Mouse (Mus musculus) MEL (cell line): Measurements from ENCODE around the gene Slc16a3. TPM values are rescaled to one million over a fixed set of nuclear protein-coding genes. Genes with fewer than 3 reads are reported as not detected.

Experiments used
- DNase-seq: peaks from one replicate; pipeline ENCODE4 v3.0.0; 2011; ENCODE audit warnings: low read depth, low spot score
- H3K27ac ChIP-seq: 2 replicates; pipeline ENCODE4 v1.5.1; 2012; ENCODE audit warnings: low read depth, mild to moderate bottlenecking, control low read depth, low read length, moderate library complexity; ENCODE audit not compliant: control insufficient read depth
- H3K27me3 ChIP-seq, 2 experiments: fragments of 150-350 bp in 1 of 2; sonication (generic) in 1 of 2; 2 replicates each; pipeline ENCODE4 v1.6.1; 2012; ENCODE audit warnings: low read length in 2 of 2, mild to moderate bottlenecking in 2 of 2, improper control_type of control experiment in 1 of 2, moderate library complexity in 1 of 2; ENCODE audit not compliant: insufficient read depth in 2 of 2, control insufficient read depth in 1 of 2
- H3K36me3 ChIP-seq, 2 experiments: 2 replicates each; pipeline ENCODE4 v1.6.1; 2012 to 2014; ENCODE audit warnings: low read length in 2 of 2, improper control_type of control experiment in 1 of 2, inconsistent platforms in 1 of 2, mild to moderate bottlenecking in 1 of 2; ENCODE audit not compliant: insufficient read depth in 2 of 2, control insufficient read depth in 1 of 2
- H3K4me1 ChIP-seq, 2 experiments: fragments of 150-350 bp in 1 of 2; sonication (generic) in 1 of 2; 2 replicates each; pipeline ENCODE4 v1.6.1; 2012; ENCODE audit warnings: low read length in 2 of 2, improper control_type of control experiment in 1 of 2, mild to moderate bottlenecking in 1 of 2; ENCODE audit not compliant: insufficient read depth in 2 of 2, control insufficient read depth in 1 of 2
- H3K4me3 ChIP-seq, 2 experiments: fragments of 150-350 bp in 1 of 2; sonication (generic) in 1 of 2; 2 replicates each; pipeline ENCODE4 v1.5.1; 2012; ENCODE audit warnings: low read depth in 2 of 2, low read length in 2 of 2, mild to moderate bottlenecking in 2 of 2, moderate library complexity in 2 of 2, control low read depth in 1 of 2, improper control_type of control experiment in 1 of 2; ENCODE audit not compliant: control insufficient read depth in 1 of 2, insufficient read depth in 1 of 2
- H3K79me2 ChIP-seq: 2 replicates; pipeline ENCODE4 v1.6.1; 2012; ENCODE audit warnings: mild to moderate bottlenecking, low read length, moderate library complexity; ENCODE audit not compliant: control insufficient read depth, poor library complexity, insufficient read depth
- H3K9ac ChIP-seq: 2 replicates; pipeline ENCODE4 v1.6.1; 2012; ENCODE audit warnings: low read depth, mild to moderate bottlenecking, control low read depth, low read length, moderate library complexity; ENCODE audit not compliant: control insufficient read depth, poor library complexity, severe bottlenecking
- H3K9me3 ChIP-seq: fragments of 150-350 bp; sonication (generic); replicated peaks from 2 replicates; pipeline ENCODE4 v1.6.1; 2012; ENCODE audit warnings: mild to moderate bottlenecking, low read length, improper control_type of control experiment, moderate library complexity; ENCODE audit not compliant: insufficient read depth
- BHLHE40 ChIP-seq: IDR thresholded peaks from 2 replicates; pipeline ENCODE4 v1.6.1; 2012; ENCODE audit warnings: low read depth, mild to moderate bottlenecking, inconsistent platforms, low read length, improper control_type of control experiment, borderline replicate concordance
- CHD1 ChIP-seq: IDR thresholded peaks from 2 replicates; pipeline ENCODE4 v1.6.1; 2012; ENCODE audit warnings: low read depth, mild to moderate bottlenecking, inconsistent platforms, low read length, improper control_type of control experiment
- E2F4 ChIP-seq: IDR thresholded peaks from 2 replicates; pipeline ENCODE4 v1.6.1; 2011; ENCODE audit warnings: low read depth, low read length, improper control_type of control experiment, borderline replicate concordance
- ELF1 ChIP-seq: IDR thresholded peaks from 2 replicates; pipeline ENCODE4 v1.6.1; 2014; ENCODE audit warnings: low read depth, mild to moderate bottlenecking, inconsistent platforms, low read length, improper control_type of control experiment, moderate library complexity
- GABPA ChIP-seq: IDR thresholded peaks from 2 replicates; pipeline ENCODE4 v1.6.1; 2012; ENCODE audit warnings: low read depth, mild to moderate bottlenecking, inconsistent platforms, low read length, improper control_type of control experiment, moderate library complexity
- HCFC1 ChIP-seq: IDR thresholded peaks from 2 replicates; pipeline ENCODE4 v1.6.1; 2012; ENCODE audit warnings: low read depth, mild to moderate bottlenecking, inconsistent platforms, low read length, improper control_type of control experiment, moderate library complexity
- MAFK ChIP-seq: IDR thresholded peaks from 2 replicates; pipeline ENCODE4 v1.6.1; 2011; ENCODE audit warnings: low read depth, mild to moderate bottlenecking, low read length, improper control_type of control experiment, borderline replicate concordance
- MAX ChIP-seq: IDR thresholded peaks from 2 replicates; pipeline ENCODE4 v1.6.1; 2011; ENCODE audit warnings: low read length, improper control_type of control experiment
- MAZ ChIP-seq: IDR thresholded peaks from 2 replicates; pipeline ENCODE4 v1.6.1; 2012; ENCODE audit warnings: low read depth, mild to moderate bottlenecking, inconsistent platforms, low read length, improper control_type of control experiment
- MYC ChIP-seq: IDR thresholded peaks from 2 replicates; pipeline ENCODE4 v1.6.1; 2011; ENCODE audit warnings: low read depth, mild to moderate bottlenecking, low read length, improper control_type of control experiment, moderate library complexity
- NRF1 ChIP-seq: IDR thresholded peaks from 2 replicates; pipeline ENCODE4 v1.6.1; 2014; ENCODE audit warnings: low read depth, mild to moderate bottlenecking, inconsistent platforms, low read length, improper control_type of control experiment, moderate library complexity; ENCODE audit not compliant: poor library complexity, insufficient read depth, severe bottlenecking
- POLR2A ChIP-seq, 2 experiments: IDR thresholded peaks; 2 replicates each; pipeline ENCODE4 v1.6.1; 2011 to 2012; ENCODE audit warnings: low read length in 2 of 2, mild to moderate bottlenecking in 2 of 2, control low read depth in 1 of 2, improper control_type of control experiment in 1 of 2, low read depth in 1 of 2, moderate library complexity in 1 of 2; ENCODE audit not compliant: control insufficient read depth in 1 of 2, insufficient read depth in 1 of 2, poor library complexity in 1 of 2
- POLR2AphosphoS2 ChIP-seq: IDR thresholded peaks from 2 replicates; pipeline ENCODE4 v1.6.1; 2011; ENCODE audit warnings: low read length, improper control_type of control experiment
- POLR2AphosphoS5 ChIP-seq: IDR thresholded peaks from 2 replicates; pipeline ENCODE4 v1.6.1; 2012; ENCODE audit warnings: low read depth, borderline replicate concordance, mild to moderate bottlenecking, inconsistent platforms, low read length, moderate library complexity, mixed read lengths
- RAD21 ChIP-seq: IDR thresholded peaks from 2 replicates; pipeline ENCODE4 v1.6.1; 2011; ENCODE audit warnings: mild to moderate bottlenecking, low read depth, low read length, improper control_type of control experiment
- SIN3A ChIP-seq: IDR thresholded peaks from 2 replicates; pipeline ENCODE4 v1.6.1; 2012; ENCODE audit warnings: low read length, improper control_type of control experiment, inconsistent platforms
- TAL1 ChIP-seq: IDR thresholded peaks from 2 replicates; pipeline ENCODE4 v1.6.1; 2012; ENCODE audit warnings: mild to moderate bottlenecking, inconsistent platforms, low read length, moderate library complexity, mixed read lengths
- TBP ChIP-seq: IDR thresholded peaks from 2 replicates; pipeline ENCODE4 v1.8.0; 2011; ENCODE audit warnings: low read depth, low read length, improper control_type of control experiment
- USF1 ChIP-seq: IDR thresholded peaks from 2 replicates; pipeline ENCODE4 v1.6.1; 2014; ENCODE audit warnings: low read depth, mild to moderate bottlenecking, inconsistent platforms, low read length, improper control_type of control experiment, moderate library complexity
- USF2 ChIP-seq, 2 experiments: IDR thresholded peaks; 2 replicates each; pipeline ENCODE4 v1.6.1; 2011 to 2012; ENCODE audit warnings: improper control_type of control experiment in 2 of 2, low read length in 2 of 2, borderline replicate concordance in 1 of 2, inconsistent platforms in 1 of 2, low read depth in 1 of 2, mild to moderate bottlenecking in 1 of 2; ENCODE audit not compliant: insufficient read depth in 1 of 2
- polyA plus RNA-seq, 2 experiments: library from polyadenylated mRNA; stranded (reverse) in 1 of 2; unstranded in 1 of 2; fragments of >175 nt in 1 of 2; fragments of >200 nt in 1 of 2; gene quantifications; 2 replicates each; pipeline versions ENCODE4 v1.2.1 to v1.2.4; 2012; ENCODE audit warnings: low replicate concordance in 2 of 2, low read depth in 1 of 2; ENCODE audit not compliant: insufficient read length in 2 of 2, insufficient read depth in 1 of 2, missing spikeins in 1 of 2
- total RNA-seq: library from RNA; depleted of rRNA; stranded (reverse); fragments of 300-350 nt; gene quantifications from 2 replicates; pipeline ENCODE4 v1.2.3, GENCODE M21; 2012

The Slc16a3 gene
- total and polyA plus RNA-seq, 3 experiments = 85.7 to 610 (median 570) TPM

DNA sequence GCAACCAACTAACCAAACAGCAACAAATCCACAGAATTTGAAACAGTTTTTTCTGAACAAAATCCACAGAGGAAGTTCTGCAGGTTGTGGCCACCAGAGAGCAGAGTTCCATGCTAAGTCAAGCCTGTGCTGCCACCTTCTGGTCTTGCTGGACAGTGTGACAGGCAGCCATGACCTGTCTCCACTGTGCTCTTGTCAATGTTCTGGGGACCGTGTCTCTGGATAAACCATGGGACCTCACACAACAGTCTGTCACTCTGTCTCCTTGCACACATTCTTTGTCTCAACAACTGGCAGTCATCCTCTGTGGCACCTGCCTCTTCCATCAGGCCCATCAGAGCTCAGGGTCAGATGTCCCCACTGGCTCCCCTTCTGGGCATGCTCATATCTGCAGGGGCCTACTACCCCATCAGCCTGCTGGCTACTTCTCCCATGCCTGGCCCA is 42.8 kb upstream of the Slc16a3 start (continued):
- TF ChIP-seq NRF1 (peak; percentile 16; the same call in 1 of the 2 replicates), POLR2AphosphoS2 (no peak), POLR2A (IDR thresholded peaks at IDR 0.05; ENCODE audit: control insufficient read depth in 1 of 2, insufficient read depth in 1 of 2, low read depth in 1 of 2, low read length in 2 of 2, poor library complexity in 1 of 2) (no peak), POLR2AphosphoS5 (no peak), USF2 (IDR thresholded peaks at IDR 0.05; ENCODE audit: borderline replicate concordance in 1 of 2, insufficient read depth in 1 of 2, low read depth in 1 of 2, low read length in 2 of 2) (no peak), HCFC1 (peak; percentile 51; the same call in 1 of the 2 replicates), USF1 (no peak), TAL1 (no peak), SIN3A (peak; percentile 82), MAFK (no peak), BHLHE40 (no peak), MAZ (peak; percentile 43; the same call in 1 of the 2 replicates), MAX (no peak), E2F4 (no peak), GABPA (no peak)

DNA sequence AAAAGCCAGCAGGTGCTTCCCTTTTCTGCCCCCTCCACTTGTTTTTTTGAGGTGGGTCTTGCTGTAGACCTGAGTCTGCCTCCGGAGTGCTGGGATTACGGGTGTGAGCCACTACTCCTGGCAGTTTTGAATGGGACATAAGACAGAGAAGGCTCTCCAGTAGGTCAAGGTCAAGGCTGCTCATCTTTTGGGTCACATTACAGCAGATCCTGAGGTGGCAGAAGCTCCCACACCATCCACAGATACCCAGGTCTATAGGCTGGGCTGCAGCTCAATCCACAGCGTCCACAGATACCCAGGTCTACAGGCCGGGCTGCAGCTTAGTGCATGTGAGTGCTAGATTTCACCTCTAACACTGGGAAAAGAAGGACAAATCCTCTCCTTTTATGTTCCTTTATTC is 34.5 kb upstream of the Slc16a3 start:
- Histone ChIP-seq H3K36me3 (no peaks in the 10 kb centered on the region; a peak in 2 of 4 replicates), H3K27ac (no peak overlapping the region), H3K9me3 (no peaks in the 10 kb centered on the region), H3K79me2 (no peaks in the 10 kb centered on the region), H3K4me1 (no peaks in the 10 kb centered on the region), H3K27me3 (no peaks in the 10 kb centered on the region), H3K4me3 (no peak overlapping the region), H3K9ac (no peak overlapping the region)
- no peak for TF ChIP-seq CHD1
- TF ChIP-seq TBP = no peak
- no peak for TF ChIP-seq ELF1
- TF ChIP-seq RAD21 = no peak
- TF ChIP-seq POLR2AphosphoS5 = no peak
- no peak for TF ChIP-seq MYC
- TF ChIP-seq POLR2A (IDR thresholded peaks at IDR 0.05; ENCODE audit: control insufficient read depth in 1 of 2, insufficient read depth in 1 of 2, low read depth in 1 of 2, low read length in 2 of 2, poor library complexity in 1 of 2) = no peak
- no peak for DNase-seq
